Mouse (Mus musculus) myocyte (in vitro differentiated cells): ENCODE measurements at regions not wholly inside any gene's neighbourhood (a gene's known extent, or its start where the extent isn't known, plus 50 kb on each side); places are given as distances from the start of the nearest gene placed in this dataset.

Experiments
- H3K27me3 ChIP-seq: one replicate; pipeline ENCODE4 v1.6.1; 2011; ENCODE audit not compliant: control insufficient read depth, insufficient read depth, insufficient read length
- H3K36me3 ChIP-seq: one replicate; pipeline ENCODE4 v1.6.1; 2011; ENCODE audit not compliant: control insufficient read depth, insufficient read depth
- H3K4me2 ChIP-seq: one replicate; pipeline ENCODE4 v1.6.1; 2011; ENCODE audit warnings: low read depth, control low read depth
- H3K4me3 ChIP-seq: one replicate; pipeline ENCODE4 v1.5.1; 2011; ENCODE audit warnings: mild to moderate bottlenecking, control low read depth, moderate library complexity
- H3K79me2 ChIP-seq: one replicate; pipeline ENCODE4 v1.6.1; 2011; ENCODE audit not compliant: control insufficient read depth, insufficient read depth
- H3ac ChIP-seq: one replicate; pipeline ENCODE4 v1.6.1; 2011; ENCODE audit not compliant: control insufficient read depth, insufficient read length
- CEBPB ChIP-seq: IDR thresholded peaks from 2 replicates; pipeline ENCODE4 v1.6.1; 2011; ENCODE audit warnings: mild to moderate bottlenecking, moderate library complexity; ENCODE audit not compliant: poor library complexity, insufficient read depth, severe bottlenecking
- E2F4 ChIP-seq: IDR thresholded peaks from one replicate; pipeline ENCODE4 v1.6.1; 2011; ENCODE audit warnings: mild to moderate bottlenecking, control low read depth, moderate library complexity; ENCODE audit not compliant: insufficient read depth
- MAX ChIP-seq: IDR thresholded peaks from one replicate; pipeline ENCODE4 v1.6.1; 2011; ENCODE audit warnings: low read depth, mild to moderate bottlenecking, control low read depth
- MYOD1 ChIP-seq, 3 experiments: IDR thresholded peaks; one replicate each; pipeline ENCODE4 v1.6.1; 2011; ENCODE audit warnings: control low read depth in 2 of 3, low read depth in 2 of 3, mild to moderate bottlenecking in 2 of 3, moderate library complexity in 1 of 3; ENCODE audit not compliant: insufficient read length in 2 of 3, control insufficient read depth in 1 of 3
- MYOG ChIP-seq, 3 experiments: IDR thresholded peaks; one replicate each; pipeline ENCODE4 v1.6.1; 2011; ENCODE audit warnings: control low read depth in 2 of 3, low read depth in 2 of 3, mild to moderate bottlenecking in 2 of 3; ENCODE audit not compliant: insufficient read length in 2 of 3, control insufficient read depth in 1 of 3, insufficient read depth in 1 of 3
- POLR2A ChIP-seq: IDR thresholded peaks from one replicate; pipeline ENCODE4 v1.6.1; 2011; ENCODE audit warnings: low read depth, mild to moderate bottlenecking, control low read depth, moderate library complexity; ENCODE audit not compliant: insufficient read length
- POLR2AphosphoS2 ChIP-seq: IDR thresholded peaks from one replicate; pipeline ENCODE4 v1.6.1; 2011; ENCODE audit warnings: low read depth, control low read depth; ENCODE audit not compliant: insufficient read length
- REST ChIP-seq: IDR thresholded peaks from one replicate; pipeline ENCODE4 v1.6.1; 2011; ENCODE audit warnings: mild to moderate bottlenecking, control low read depth, moderate library complexity; ENCODE audit not compliant: insufficient read depth, insufficient read length
- SRF ChIP-seq: IDR thresholded peaks from one replicate; pipeline ENCODE4 v1.6.1; 2011; ENCODE audit warnings: low read depth; ENCODE audit not compliant: control insufficient read depth, insufficient read length
- TCF12 ChIP-seq: IDR thresholded peaks from one replicate; pipeline ENCODE4 v1.6.1; 2011; ENCODE audit warnings: mild to moderate bottlenecking, control low read depth; ENCODE audit not compliant: poor library complexity, insufficient read depth, severe bottlenecking
- TCF3 ChIP-seq: IDR thresholded peaks from one replicate; pipeline ENCODE4 v1.6.1; 2011; ENCODE audit warnings: low read depth, control low read depth; ENCODE audit not compliant: insufficient read length
- USF1 ChIP-seq: IDR thresholded peaks from one replicate; pipeline ENCODE4 v1.6.1; 2011; ENCODE audit warnings: low read depth, mild to moderate bottlenecking, control low read depth, moderate library complexity

DNA sequence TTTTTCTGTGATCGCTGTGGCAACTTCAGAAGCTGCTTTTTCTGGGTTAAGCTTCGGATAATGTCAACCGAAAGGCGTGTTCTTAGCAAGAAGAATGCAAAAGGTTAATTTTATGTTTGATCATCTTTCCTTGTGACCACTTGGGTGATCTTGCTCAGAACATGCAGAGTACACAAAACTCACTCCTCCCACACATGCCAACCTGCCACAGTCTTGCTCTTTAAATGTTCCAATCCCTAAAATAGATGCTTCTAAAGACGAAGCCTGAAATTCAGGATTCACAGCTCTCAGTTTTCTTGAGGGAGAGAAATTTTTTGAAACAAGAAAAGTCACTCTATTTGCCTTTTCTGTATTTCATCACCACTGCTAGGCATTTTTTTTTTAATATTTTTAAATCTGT is 106.4 kb upstream of the Syt1 start:
- Histone ChIP-seq H3K4me2 (no peak overlapping the region), H3ac (no peak overlapping the region), H3K4me3 (no peak overlapping the region), H3K27me3 (no peaks in the 10 kb centered on the region), H3K79me2 (no peaks in the 10 kb centered on the region), H3K36me3 (no peaks in the 10 kb centered on the region)
- TF ChIP-seq SRF: no peak
- no peak for TF ChIP-seq MYOG (IDR thresholded peaks at IDR 0.05; ENCODE audit: control insufficient read depth in 1 of 3, insufficient read depth in 1 of 3, insufficient read length in 2 of 3, low read depth in 2 of 3)
- no peak for TF ChIP-seq TCF3
- TF ChIP-seq MYOD1 (IDR thresholded peaks at IDR 0.05; ENCODE audit: control insufficient read depth in 1 of 3, insufficient read length in 2 of 3, low read depth in 2 of 3): no peak
- TF ChIP-seq REST: no peak
- TF ChIP-seq USF1: no peak
- no peak for TF ChIP-seq MAX
- TF ChIP-seq POLR2A: no peak
- TF ChIP-seq CEBPB: no peak

DNA sequence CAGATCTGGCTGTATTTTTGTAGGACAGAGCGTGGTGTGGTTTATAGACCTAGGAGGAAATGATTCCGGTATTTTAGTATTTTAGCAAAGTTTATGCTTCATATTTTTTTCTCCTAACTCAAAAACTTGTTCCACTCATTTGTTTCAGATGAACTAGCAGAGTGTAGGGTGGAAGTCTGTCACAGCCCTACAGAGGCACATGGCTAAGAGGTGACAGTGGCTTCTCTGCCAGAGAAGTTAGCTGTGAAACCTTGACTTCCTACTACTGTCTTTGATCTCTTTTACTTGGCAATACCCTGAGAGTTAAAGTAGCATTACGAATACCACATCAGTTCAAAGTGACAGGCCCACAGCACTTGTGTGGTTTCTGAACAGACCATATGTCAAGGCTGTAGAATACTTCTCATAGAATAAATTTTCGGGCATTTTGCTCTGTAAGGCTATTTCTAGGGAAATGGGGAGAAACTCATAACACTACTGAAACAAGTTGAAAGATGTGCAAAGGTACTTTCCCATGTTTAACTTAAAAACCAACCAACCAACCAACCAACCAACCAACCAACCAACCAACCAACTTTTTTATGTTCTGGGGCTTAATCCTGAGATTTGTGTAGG is 104.3 kb upstream of the Syt1 start:
- no peak for TF ChIP-seq CEBPB
- no peak for TF ChIP-seq TCF12
- TF ChIP-seq MYOG (IDR thresholded peaks at IDR 0.05; ENCODE audit: control insufficient read depth in 1 of 3, insufficient read depth in 1 of 3, insufficient read length in 2 of 3, low read depth in 2 of 3): no peak
- TF ChIP-seq SRF: no peak
- TF ChIP-seq TCF3: no peak
- no peak for TF ChIP-seq E2F4
- TF ChIP-seq REST: no peak
- no peak for TF ChIP-seq MAX
- TF ChIP-seq POLR2AphosphoS2: no peak
- no peak for TF ChIP-seq MYOD1 (IDR thresholded peaks at IDR 0.05; ENCODE audit: control insufficient read depth in 1 of 3, insufficient read length in 2 of 3, low read depth in 2 of 3)
- Histone ChIP-seq H3ac (no peak overlapping the region), H3K27me3 (no peaks in the 10 kb centered on the region), H3K4me2 (no peak overlapping the region), H3K4me3 (no peak overlapping the region), H3K36me3 (no peaks in the 10 kb centered on the region), H3K79me2 (no peaks in the 10 kb centered on the region)

DNA sequence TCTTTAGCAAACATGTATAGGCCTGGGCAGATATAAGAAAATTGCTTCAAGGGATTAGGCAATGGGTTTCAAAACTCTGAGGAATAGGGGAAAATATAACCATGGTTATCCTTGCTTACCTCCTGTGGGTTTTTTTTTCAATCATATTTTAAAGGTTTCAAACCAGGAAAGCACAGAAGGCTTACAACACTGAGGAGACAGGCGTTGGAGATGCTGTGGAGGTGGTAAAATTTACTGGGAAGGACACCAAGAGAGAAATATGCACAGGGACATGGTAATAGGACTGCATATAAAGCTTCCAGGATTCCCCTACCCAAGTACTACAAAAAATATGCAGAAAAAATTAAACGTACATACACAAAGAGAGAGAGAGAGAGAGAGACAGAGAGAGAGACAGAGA is 95.0 kb upstream of the Syt1 start:
- no peak overlapping the region for H3ac ChIP-seq
- TF ChIP-seq SRF (no peak), USF1 (no peak), TCF3 (no peak)
- H3K36me3 ChIP-seq: no peaks in the 10 kb centered on the region

DNA sequence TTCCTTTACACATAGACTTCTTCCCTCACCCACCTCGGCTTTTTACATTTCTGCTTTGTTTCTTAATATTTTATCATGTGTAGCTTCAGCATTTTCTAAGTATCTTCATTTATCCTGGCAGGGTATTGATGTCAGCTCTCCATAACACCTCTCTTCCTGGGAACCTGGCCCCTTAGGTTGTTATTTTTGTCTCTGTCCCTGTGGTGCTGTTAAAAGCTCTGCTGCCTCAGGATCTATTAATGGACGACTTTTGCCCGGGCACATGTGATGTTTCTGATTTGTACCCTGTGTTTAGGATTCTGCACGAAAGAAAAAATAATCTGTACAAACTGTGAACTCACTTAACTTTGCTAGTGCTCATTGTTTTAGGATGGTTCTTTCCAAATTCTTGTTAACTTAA is 81.4 kb upstream of the Syt1 start:
- Histone ChIP-seq H3K4me2 (no peak overlapping the region), H3K4me3 (no peak overlapping the region), H3K79me2 (no peaks in the 10 kb centered on the region), H3ac (no peak overlapping the region), H3K27me3 (no peaks in the 10 kb centered on the region), H3K36me3 (no peaks in the 10 kb centered on the region)
- TF ChIP-seq MAX (no peak), CEBPB (no peak), TCF3 (no peak), POLR2AphosphoS2 (no peak), TCF12 (no peak), REST (no peak), MYOG (IDR thresholded peaks at IDR 0.05; ENCODE audit: control insufficient read depth in 1 of 3, insufficient read depth in 1 of 3, insufficient read length in 2 of 3, low read depth in 2 of 3) (no peak), USF1 (no peak), MYOD1 (IDR thresholded peaks at IDR 0.05; ENCODE audit: control insufficient read depth in 1 of 3, insufficient read length in 2 of 3, low read depth in 2 of 3) (no peak), E2F4 (no peak), POLR2A (no peak), SRF (no peak)

More for the DNA sequence above, 95.0 kb upstream of the Syt1 start:
- Histone ChIP-seq H3K79me2 (no peaks in the 10 kb centered on the region), H3K27me3 (no peaks in the 10 kb centered on the region), H3K4me2 (no peak overlapping the region), H3K4me3 (no peak overlapping the region)

DNA sequence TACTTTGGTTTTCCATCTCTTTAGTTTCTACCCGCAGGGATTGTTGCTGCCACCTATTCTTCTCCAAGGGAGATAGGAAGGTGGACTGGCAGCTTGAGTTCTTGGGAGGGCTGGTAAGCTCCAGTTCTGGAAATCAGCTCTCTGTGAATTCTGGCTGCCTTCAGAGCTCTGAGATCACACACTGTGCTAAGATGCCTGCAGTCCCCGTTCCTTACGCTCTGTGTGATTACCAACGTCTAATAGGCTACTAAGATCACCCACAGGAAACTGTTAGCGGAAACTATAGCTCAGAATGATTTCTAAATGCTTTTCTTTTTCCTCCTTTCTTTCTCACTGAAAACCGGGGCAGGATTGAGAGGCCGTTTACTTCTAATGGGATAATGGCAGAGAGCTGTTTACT is 69.0 kb upstream of the Syt1 start:
- H3K4me2 ChIP-seq: no peak overlapping the region

DNA sequence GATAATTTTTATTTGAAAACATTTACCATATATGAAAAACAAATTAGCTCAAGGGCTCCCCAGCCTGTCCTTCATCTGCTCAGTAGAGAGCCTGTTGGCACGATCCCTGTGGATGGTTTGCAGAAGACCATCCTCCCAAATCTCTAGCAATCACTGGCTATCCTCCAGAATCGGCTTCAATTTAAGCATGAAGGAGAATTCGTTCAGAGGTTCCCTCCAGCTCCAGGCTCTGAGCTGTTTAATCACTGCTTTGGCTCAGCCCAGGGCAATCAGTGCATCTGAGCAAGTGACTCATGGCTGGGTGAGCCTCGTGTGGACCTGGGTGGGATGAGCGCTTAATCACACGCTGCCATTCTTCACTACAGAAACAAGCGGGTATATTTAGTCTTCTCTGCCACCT is 63.4 kb upstream of the Syt1 start:
- Histone ChIP-seq H3K27me3 (no peaks in the 10 kb centered on the region), H3K4me3 (no peak overlapping the region), H3K79me2 (no peaks in the 10 kb centered on the region), H3K36me3 (no peaks in the 10 kb centered on the region), H3K4me2 (no peak overlapping the region), H3ac (no peak overlapping the region)
- TF ChIP-seq MYOD1 (IDR thresholded peaks at IDR 0.05; ENCODE audit: control insufficient read depth in 1 of 3, insufficient read length in 2 of 3, low read depth in 2 of 3): no peak

More for the DNA sequence above, 69.0 kb upstream of the Syt1 start:
- no peaks in the 10 kb centered on the region for H3K27me3 ChIP-seq
- no peaks in the 10 kb centered on the region for H3K36me3 ChIP-seq
- H3ac ChIP-seq: no peak overlapping the region
- no peak for TF ChIP-seq MAX
- no peaks in the 10 kb centered on the region for H3K79me2 ChIP-seq
- H3K4me3 ChIP-seq: no peak overlapping the region
